Mouse (Mus musculus): Measurements from ENCODE around the gene Cars.
A peak's percentile ranks its signal among the peaks of the same experiment; 100 is the strongest.
"Not testable (repeated sequence)": the region's sequence is repeated elsewhere in the genome, so short reads cannot be mapped to it uniquely, and the experiment has no call there.

The Cars gene

GRCm38 (mm10) chr7:143587586-143587985 lies 12.3 kb downstream of the Cars start:
- peak; percentile 4 for DNase-seq (ENCODE audit: inconsistent ontology term)

GRCm38 (mm10) chr7:143583956-143584355 lies 15.9 kb downstream of the Cars start:
- peak; percentile 55 for DNase-seq (ENCODE audit: inconsistent ontology term)

- DNase-seq (ENCODE audit: inconsistent ontology term), result no peak
Measured at GRCm38 (mm10) chr7:143583025-143583424, 16.9 kb downstream of the Cars start.

GRCm38 (mm10) chr7:143575751-143576150 lies 24.1 kb downstream of the Cars start:
- DNase-seq (ENCODE audit: inconsistent ontology term), result no peak

GRCm38 (mm10) chr7:143565648-143566039 lies 34.2 kb downstream of the Cars start:
- DNase-seq (ENCODE audit: inconsistent ontology term), result no peak

GRCm38 (mm10) chr7:143565015-143565647 lies 34.8 kb downstream of the Cars start:
- DNase-seq (ENCODE audit: inconsistent ontology term), result no peak

- DNase-seq (ENCODE audit: inconsistent ontology term), result no peak
Measured at GRCm38 (mm10) chr7:143563787-143564186, 36.1 kb downstream of the Cars start.

GRCm38 (mm10) chr7:143557616-143558015 lies 42.3 kb downstream of the Cars start:
- no peak for DNase-seq (ENCODE audit: inconsistent ontology term)

- peak; percentile 95 for DNase-seq (ENCODE audit: inconsistent ontology term)
Measured at GRCm38 (mm10) chr7:143556964-143557610, 42.8 kb downstream of the Cars start.

GRCm38 (mm10) chr7:143549588-143550220 lies 50.2 kb downstream of the Cars start:
- DNase-seq (ENCODE audit: inconsistent ontology term), result no peak

GRCm38 (mm10) chr7:143548976-143549457 lies 50.9 kb downstream of the Cars start, which contains the start of gene Nap1l4:
Gene Nap1l4, minus strand, starts transcription at chr7:143549106.
- DNase-seq (ENCODE audit: inconsistent ontology term), result peak; percentile 98

- no peak for DNase-seq (ENCODE audit: inconsistent ontology term)
Measured at GRCm38 (mm10) chr7:143548231-143548961, 51.5 kb downstream of the Cars start.

- DNase-seq (ENCODE audit: inconsistent ontology term), result no peak
Measured at GRCm38 (mm10) chr7:143546554-143546953, 53.3 kb downstream of the Cars start.

- DNase-seq (ENCODE audit: inconsistent ontology term), result no peak
Measured at GRCm38 (mm10) chr7:143544368-143544767, 55.5 kb downstream of the Cars start.

GRCm38 (mm10) chr7:143538671-143539070 lies 61.2 kb downstream of the Cars start:
- no peak for DNase-seq (ENCODE audit: inconsistent ontology term)

GRCm38 (mm10) chr7:143538229-143538628 lies 61.7 kb downstream of the Cars start:
- DNase-seq (ENCODE audit: inconsistent ontology term), result not testable (repeated sequence)

- DNase-seq (ENCODE audit: inconsistent ontology term), result no peak
Measured at GRCm38 (mm10) chr7:143536251-143536650, 63.6 kb downstream of the Cars start.

- no peak for DNase-seq (ENCODE audit: inconsistent ontology term)
Measured at GRCm38 (mm10) chr7:143533284-143533683, 66.6 kb downstream of the Cars start.

GRCm38 (mm10) chr7:143532410-143532809 lies 67.5 kb downstream of the Cars start:
- DNase-seq (ENCODE audit: inconsistent ontology term), result no peak

GRCm38 (mm10) chr7:143519333-143519732 lies 80.6 kb downstream of the Cars start:
- DNase-seq (ENCODE audit: inconsistent ontology term), result no peak

GRCm38 (mm10) chr7:143514416-143514768 lies 85.5 kb downstream of the Cars start:
- no peak for DNase-seq (ENCODE audit: inconsistent ontology term)

- no peak for DNase-seq (ENCODE audit: inconsistent ontology term)
Measured at GRCm38 (mm10) chr7:143513763-143514415, 86.0 kb downstream of the Cars start.
